Mouse (Mus musculus): ENCODE results near the gene Gm49318. TPM values are rescaled to one million over a fixed set of nuclear protein-coding genes. Genes with fewer than 3 reads are reported as not detected.

The Gm49318 gene
- polyA plus RNA-seq (2015; fragmentation: Nextera tagmentation; extraction: Ambion mirVana): not detected in 2 replicates

DNA sequence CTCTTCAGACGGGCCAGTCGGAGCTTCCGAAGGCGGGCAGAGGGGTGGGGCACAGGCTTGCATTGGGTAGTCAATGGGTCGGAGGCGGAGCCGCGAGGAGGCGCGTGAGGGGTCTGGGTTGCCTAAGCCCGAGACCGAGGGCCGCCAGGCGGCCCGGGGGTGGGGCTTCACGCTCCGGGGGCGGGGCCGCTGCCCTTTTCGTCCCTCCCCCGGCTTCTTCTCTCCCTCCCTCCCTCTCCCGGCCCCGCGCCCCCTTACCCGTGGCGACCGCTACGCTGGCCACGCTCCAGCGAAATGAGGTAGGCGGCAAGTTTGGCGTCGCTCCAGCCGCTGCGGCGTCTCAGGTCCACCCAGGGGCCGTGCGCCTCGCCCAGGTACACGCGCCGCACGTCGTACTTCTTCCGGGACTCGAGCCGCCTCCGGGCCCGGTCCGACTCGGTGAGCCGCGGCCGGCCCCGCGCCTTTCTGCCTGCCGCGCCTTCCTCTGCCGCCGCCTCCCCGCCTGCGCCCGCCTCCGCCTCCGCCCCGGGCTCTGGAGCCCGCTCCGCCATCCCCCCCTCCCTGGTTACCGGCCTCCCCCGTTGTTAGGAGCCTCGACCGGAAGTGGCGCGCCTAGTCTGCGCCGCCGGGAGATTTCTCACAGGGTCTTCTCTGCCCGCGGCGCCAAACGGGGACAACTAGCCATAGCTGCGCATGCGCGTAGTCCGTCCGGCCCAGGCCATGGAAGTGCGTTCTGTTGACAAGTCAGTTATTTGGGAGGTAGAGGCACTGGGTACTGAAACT lies at the start of gene Gm49318, which contains the start of gene Zfp653:
Gm49318 (minus strand) TSS at position 469 of the 783 bp plus-strand sequence.
Zfp653 (minus strand) TSS at position 586 of the 783 bp plus-strand sequence.
- Histone ChIP-seq H3K4me3 (replicated peaks) (peak within 1 kb of the TSS; percentile 83), H3K9me3 (replicated peaks) (no peaks in the 10 kb centered on the region), H3K27ac (replicated peaks) (peak within 1 kb of the TSS; percentile 99), H3K27me3 (no peaks in the 10 kb centered on the region), H3K4me2 (replicated peaks) (peak within 1 kb of the TSS; percentile 57), H3K36me3 (peaks cover 35% of the 10 kb centered on the region), H3K9ac (peak within 1 kb of the TSS; percentile 78), H3K4me1 (peaks cover 7% of the 10 kb centered on the region; the same call in 1 of the 2 replicates)
- ATAC-seq (ENCODE audit: insufficient number of reproducible peaks, low FRiP score, low TSS enrichment, low read depth): peak; percentile 98
- under 1% methylated on average over 68 of the region's 87 CpGs for WGBS

DNA sequence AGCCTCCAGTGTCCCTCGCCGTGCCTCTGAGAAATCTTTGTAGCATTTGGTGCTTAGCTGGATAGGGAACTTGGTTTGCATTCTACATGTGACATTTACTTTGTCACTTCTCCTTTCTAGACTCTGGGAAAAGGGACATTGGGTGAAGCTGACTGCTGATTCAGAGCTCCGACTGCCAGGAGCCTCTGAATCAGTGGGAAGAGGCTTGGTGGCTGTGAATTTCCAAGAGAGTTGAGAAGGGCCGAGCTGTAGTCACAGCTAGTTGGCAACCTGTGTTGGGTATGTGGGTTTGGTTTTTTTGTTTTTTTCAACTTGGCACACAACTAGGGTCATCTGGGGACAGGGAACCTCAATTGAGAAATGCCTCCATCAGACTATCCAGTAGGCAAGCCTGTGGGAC lies 48.5 kb upstream of the Gm49318 start:
- no peak overlapping the region for H3K27ac ChIP-seq (replicated peaks)
- H3K36me3 ChIP-seq: no peaks in the 10 kb centered on the region
- peaks cover 15% of the 10 kb centered on the region for H3K4me1 ChIP-seq
- WGBS: 87% methylated on average over 4 of the region's 4 CpGs
- no peaks in the 10 kb centered on the region for H3K27me3 ChIP-seq
- no peak for ATAC-seq (ENCODE audit: insufficient number of reproducible peaks, low FRiP score, low TSS enrichment, low read depth)
- H3K9ac ChIP-seq: no peak overlapping the region
- no peaks in the 10 kb centered on the region for H3K9me3 ChIP-seq (replicated peaks)
- H3K4me3 ChIP-seq (replicated peaks): no peak overlapping the region
- H3K4me2 ChIP-seq (replicated peaks): no peak overlapping the region

DNA sequence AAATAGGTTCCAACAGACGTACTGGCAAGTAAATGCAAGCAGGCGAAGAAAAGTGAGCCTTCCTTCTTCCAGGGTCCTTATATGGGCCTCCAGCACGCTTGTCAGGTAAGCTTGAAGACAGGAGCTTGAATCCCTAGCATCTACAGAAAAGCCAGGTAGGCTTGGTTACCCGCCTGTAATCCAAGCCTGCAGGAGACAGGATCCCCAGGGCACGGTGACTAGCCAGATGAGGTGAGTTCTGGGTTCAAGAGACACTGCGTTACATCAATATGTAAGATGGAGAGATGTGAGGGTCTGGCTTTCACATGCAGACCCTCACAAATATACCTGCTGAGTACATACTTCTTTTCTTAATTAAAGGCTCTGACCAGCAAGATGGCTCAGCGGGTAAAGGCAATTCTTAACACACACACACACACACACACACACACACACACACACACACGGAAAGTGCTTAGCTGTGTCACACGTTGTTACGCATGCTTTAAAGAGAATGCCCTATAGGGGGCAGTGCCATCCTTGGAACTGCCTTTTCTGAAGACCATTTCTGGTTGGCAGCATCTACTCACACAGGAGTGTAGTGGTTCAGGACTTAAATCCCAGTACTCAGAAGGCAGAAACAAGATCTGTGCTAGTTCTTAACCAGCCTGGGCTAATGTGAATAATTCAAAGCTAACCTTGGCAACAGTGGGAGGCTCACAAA lies 46.8 kb upstream of the Gm49318 start:
- Histone ChIP-seq H3K4me1 (peaks cover 15% of the 10 kb centered on the region), H3K4me3 (replicated peaks) (peak overlapping the region; percentile 90), H3K36me3 (peaks cover 12% of the 10 kb centered on the region), H3K4me2 (replicated peaks) (peak overlapping the region; percentile 85), H3K27ac (replicated peaks) (no peak overlapping the region), H3K9ac (no peak overlapping the region), H3K27me3 (no peaks in the 10 kb centered on the region), H3K9me3 (replicated peaks) (no peaks in the 10 kb centered on the region)
- WGBS: 46% methylated on average over 10 of the region's 10 CpGs
- ATAC-seq (ENCODE audit: insufficient number of reproducible peaks, low FRiP score, low TSS enrichment, low read depth): no peak

DNA sequence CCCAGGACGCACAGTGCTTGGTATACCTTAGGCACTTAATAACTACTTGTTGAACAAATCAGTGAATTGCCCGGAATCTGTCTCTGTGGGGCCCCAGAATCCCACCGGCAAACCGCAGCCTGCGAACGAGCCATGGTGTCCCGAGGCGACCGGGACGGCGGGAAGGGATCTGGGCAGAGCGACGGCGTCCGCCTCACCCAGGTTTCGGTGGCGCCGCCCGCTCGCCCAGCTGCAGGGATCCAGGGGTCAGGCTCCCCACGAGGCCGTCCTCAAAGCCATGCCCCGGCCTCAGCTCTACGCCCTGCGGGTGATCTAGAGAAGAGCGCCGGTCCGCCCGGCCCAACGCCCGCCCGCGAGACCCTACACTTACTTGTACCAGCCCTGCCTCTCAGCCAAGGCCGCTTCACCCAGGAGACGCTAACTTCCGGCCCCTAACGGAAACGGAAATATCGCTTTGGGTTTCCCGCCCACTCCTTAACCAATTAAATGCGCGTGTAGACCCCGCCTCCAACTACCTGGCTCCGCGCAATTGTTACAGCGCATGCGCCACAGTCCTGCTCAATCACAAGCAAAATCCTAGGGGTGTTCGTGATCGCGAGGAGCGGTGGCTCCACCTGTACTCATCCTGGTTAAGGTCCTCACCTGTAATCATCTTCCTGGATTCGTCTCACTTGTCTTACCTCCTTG lies 45.8 kb upstream of the Gm49318 start, which contains the start of gene Elof1:
Elof1 (minus strand) TSS at position 433 of the 687 bp plus-strand sequence.
- Histone ChIP-seq H3K36me3 (peaks cover 22% of the 10 kb centered on the region), H3K4me2 (replicated peaks) (peak within 1 kb of the TSS; percentile 85), H3K4me3 (replicated peaks) (peak within 1 kb of the TSS; percentile 90), H3K9ac (peak within 1 kb of the TSS; percentile 95), H3K4me1 (peaks cover 15% of the 10 kb centered on the region), H3K27me3 (no peaks in the 10 kb centered on the region), H3K9me3 (replicated peaks) (no peaks in the 10 kb centered on the region), H3K27ac (replicated peaks) (peak within 1 kb of the TSS; percentile 82)
- under 1% methylated on average over 52 of the region's 52 CpGs for WGBS
- peak; percentile 89 for ATAC-seq (ENCODE audit: insufficient number of reproducible peaks, low FRiP score, low TSS enrichment, low read depth)

DNA sequence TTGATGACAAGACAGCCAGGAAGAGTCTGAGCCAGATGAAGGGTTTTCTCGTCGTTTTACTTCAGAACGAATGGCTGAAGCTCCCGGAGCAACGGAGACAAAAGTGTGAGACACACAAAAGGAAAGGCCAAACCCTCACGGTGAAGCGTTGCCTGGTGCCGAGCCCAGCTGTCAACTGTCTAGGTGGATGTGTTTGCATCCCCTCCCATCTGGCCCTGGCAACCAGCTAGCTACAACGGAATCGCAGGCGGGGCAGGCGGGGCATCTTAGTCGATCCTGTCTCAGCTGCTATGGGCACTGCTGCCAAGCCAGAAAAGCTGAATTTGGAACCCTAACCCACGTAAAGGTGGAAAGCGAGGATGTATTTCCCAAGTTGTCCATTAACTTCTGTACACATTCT lies 45.0 kb upstream of the Gm49318 start:
- 35% methylated on average over 15 of the region's 15 CpGs for WGBS
- Histone ChIP-seq H3K4me3 (replicated peaks) (peak overlapping the region; percentile 90), H3K9me3 (replicated peaks) (no peaks in the 10 kb centered on the region), H3K27ac (replicated peaks) (peak overlapping the region; percentile 82; the same call in 1 of the 2 replicates), H3K4me2 (replicated peaks) (peak overlapping the region; percentile 85), H3K4me1 (peaks cover 15% of the 10 kb centered on the region), H3K27me3 (no peaks in the 10 kb centered on the region), H3K9ac (peak overlapping the region; percentile 95), H3K36me3 (peaks cover 30% of the 10 kb centered on the region)
- no peak for ATAC-seq (ENCODE audit: insufficient number of reproducible peaks, low FRiP score, low TSS enrichment, low read depth)

DNA sequence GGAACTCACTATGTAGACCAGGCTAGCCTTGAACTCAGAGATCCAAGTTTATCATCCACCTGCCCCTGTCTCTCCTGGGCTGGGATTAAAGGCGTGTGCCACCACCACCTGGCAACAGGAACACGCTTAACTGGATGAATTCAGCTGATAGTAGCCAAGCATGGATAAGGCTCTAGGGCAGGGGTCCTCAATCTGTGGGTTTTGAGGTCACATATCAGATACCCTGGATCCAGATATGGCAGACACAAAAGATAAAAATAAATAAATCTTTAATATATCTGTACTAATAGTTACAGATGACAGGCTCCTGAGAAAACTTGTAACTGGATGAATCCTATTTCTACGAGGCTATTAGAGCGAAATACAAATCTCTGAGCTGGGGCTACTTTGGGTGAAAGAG lies 44.6 kb upstream of the Gm49318 start:
- H3K9ac ChIP-seq: peak overlapping the region; percentile 95
- H3K4me2 ChIP-seq (replicated peaks): peak overlapping the region; percentile 85
- H3K4me3 ChIP-seq (replicated peaks): peak overlapping the region; percentile 90
- 85% methylated on average over 4 of the region's 4 CpGs for WGBS
- H3K9me3 ChIP-seq (replicated peaks): no peaks in the 10 kb centered on the region
- H3K36me3 ChIP-seq: peaks cover 34% of the 10 kb centered on the region
- H3K27ac ChIP-seq (replicated peaks): no peak overlapping the region
- H3K4me1 ChIP-seq: peaks cover 15% of the 10 kb centered on the region
- no peak for ATAC-seq (ENCODE audit: insufficient number of reproducible peaks, low FRiP score, low TSS enrichment, low read depth)
- H3K27me3 ChIP-seq: no peaks in the 10 kb centered on the region

DNA sequence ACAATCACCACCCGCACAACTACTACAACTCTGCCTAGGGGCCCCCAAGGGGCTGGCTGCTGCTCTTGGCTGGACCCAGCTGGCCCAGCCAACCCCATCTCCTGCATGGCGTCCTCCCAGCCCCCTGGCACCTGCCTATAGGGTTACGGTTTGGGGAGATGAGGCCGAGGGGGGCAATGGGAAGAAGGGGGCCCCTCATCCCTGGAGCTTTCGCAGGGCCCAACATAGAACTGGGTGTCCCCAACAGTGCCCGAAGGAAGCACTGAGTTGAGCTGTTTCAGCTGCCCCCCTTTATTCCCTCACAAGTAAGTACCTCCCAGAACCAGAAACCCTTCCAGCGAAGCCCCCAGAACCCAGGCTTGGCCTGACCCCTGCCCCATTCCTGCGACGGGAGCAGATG lies 37.1 kb upstream of the Gm49318 start:
- no peak for ATAC-seq (ENCODE audit: insufficient number of reproducible peaks, low FRiP score, low TSS enrichment, low read depth)
- H3K36me3 ChIP-seq: peaks cover 31% of the 10 kb centered on the region
- no peaks in the 10 kb centered on the region for H3K9me3 ChIP-seq (replicated peaks)
- no peak overlapping the region for H3K4me3 ChIP-seq (replicated peaks)
- H3K4me2 ChIP-seq (replicated peaks): no peak overlapping the region
- no peaks in the 10 kb centered on the region for H3K27me3 ChIP-seq
- no peak overlapping the region for H3K27ac ChIP-seq (replicated peaks)
- H3K9ac ChIP-seq: no peak overlapping the region
- no peaks in the 10 kb centered on the region for H3K4me1 ChIP-seq
- 84% methylated on average over 9 of the region's 9 CpGs for WGBS

DNA sequence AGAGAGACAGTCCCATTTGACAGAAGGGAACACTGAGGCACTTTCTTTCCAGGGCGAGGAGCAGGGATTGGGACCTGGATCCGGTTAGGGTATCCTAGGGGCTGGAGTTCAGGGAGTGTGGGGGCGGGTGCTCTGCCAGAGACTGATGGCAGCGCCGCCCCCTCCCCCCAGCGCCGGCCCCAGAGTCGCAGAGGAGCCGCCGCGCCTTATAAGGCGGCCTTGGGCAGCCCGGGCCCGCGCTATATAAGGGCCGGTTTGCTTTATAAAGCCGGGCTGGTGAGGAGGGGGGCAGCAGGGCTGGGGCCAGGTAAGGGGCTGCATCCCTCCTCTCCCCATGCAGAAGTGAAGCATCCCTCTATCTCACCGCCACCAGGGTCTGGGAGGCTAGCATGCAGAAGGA lies 28.9 kb upstream of the Gm49318 start:
- Histone ChIP-seq H3K27ac (replicated peaks) (no peak overlapping the region), H3K9ac (no peak overlapping the region), H3K4me1 (peaks cover 4% of the 10 kb centered on the region; the same call in 1 of the 2 replicates), H3K36me3 (no peaks in the 10 kb centered on the region), H3K27me3 (peaks cover 32% of the 10 kb centered on the region), H3K4me2 (replicated peaks) (peak overlapping the region; percentile 9; the same call in 1 of the 2 replicates), H3K4me3 (replicated peaks) (0 out of 2 replicates have a peak overlapping the region, but pooled peaks have one; percentile 6), H3K9me3 (replicated peaks) (no peaks in the 10 kb centered on the region)
- WGBS: 4% methylated on average over 18 of the region's 18 CpGs
- no peak for ATAC-seq (ENCODE audit: insufficient number of reproducible peaks, low FRiP score, low TSS enrichment, low read depth)

DNA sequence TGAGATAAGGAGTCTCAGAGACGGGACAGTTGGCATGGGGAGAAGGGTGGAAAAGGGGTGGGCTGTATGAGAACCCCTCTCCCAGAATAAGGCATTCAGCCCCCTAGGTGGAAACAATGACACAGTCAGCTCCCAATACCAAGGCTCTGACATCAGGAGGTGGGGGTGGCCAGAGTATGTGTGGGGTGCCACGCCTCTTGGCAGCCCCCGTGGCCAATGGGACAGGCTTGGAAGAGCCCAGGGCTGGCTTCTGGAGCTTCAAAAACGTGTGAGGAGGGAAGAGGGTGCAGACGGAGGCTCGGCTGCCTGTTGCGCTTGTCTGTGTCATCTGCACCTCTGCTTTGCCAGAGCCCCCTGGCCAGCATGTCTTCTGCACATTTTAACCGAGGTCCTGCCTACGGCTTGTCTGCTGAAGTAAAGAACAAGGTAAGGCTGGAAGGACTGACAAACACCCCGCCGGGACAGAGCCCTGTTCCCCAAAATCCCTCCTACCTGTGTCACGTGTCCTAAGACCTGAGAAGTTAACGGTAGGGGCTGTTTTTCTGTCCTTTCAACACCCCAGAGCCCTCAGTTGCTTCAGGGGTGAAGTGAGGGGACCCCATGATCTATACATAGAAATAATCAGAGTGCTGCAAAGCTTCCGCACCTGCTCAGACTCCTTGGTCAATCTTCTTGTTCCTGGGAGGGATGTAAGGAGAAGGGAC lies 28.1 kb upstream of the Gm49318 start, which contains the start of gene Cnn1:
Cnn1 (plus strand) TSS at position 224 of the 704 bp plus-strand sequence.
- 0 out of 2 replicates have a peak within 1 kb of the TSS, but pooled peaks have one; percentile 6 for H3K4me3 ChIP-seq (replicated peaks)
- no peak within 1 kb of the TSS for H3K27ac ChIP-seq (replicated peaks)
- 8% methylated on average over 14 of the region's 14 CpGs for WGBS
- H3K4me1 ChIP-seq: peaks cover 4% of the 10 kb centered on the region; the same call in 1 of the 2 replicates
- peak within 1 kb of the TSS; percentile 9; the same call in 1 of the 2 replicates for H3K4me2 ChIP-seq (replicated peaks)
- no peak within 1 kb of the TSS for H3K9ac ChIP-seq
- H3K36me3 ChIP-seq: no peaks in the 10 kb centered on the region
- H3K9me3 ChIP-seq (replicated peaks): no peaks in the 10 kb centered on the region
- ATAC-seq (ENCODE audit: insufficient number of reproducible peaks, low FRiP score, low TSS enrichment, low read depth): no peak
- H3K27me3 ChIP-seq: peaks cover 32% of the 10 kb centered on the region

DNA sequence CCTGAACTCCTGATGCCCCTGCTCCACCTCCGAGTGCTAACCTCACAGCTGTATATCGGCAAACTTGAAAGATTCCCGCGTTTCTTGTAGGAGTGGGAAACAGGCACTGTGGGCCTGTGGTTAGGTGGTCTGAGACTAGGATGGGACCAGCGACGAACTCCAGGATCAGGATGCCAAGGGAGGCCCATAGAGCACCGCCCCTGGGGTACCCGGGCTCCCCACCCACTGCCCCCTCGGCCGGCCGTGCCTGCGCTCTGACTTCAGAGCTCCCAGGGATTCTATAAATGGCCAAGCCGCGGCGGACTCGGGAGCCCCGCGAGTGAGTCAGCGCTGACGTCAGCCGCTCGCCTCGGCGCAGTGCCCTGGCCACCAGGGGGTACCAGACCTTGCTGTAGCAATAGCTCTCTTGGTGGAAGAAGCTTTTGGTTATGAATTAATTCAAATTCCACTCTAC lies 24.8 kb upstream of the Gm49318 start:
- Histone ChIP-seq H3K4me1 (peaks cover 4% of the 10 kb centered on the region; the same call in 1 of the 2 replicates), H3K9me3 (replicated peaks) (no peaks in the 10 kb centered on the region), H3K27me3 (peaks cover 27% of the 10 kb centered on the region), H3K4me3 (replicated peaks) (peak overlapping the region; percentile 37), H3K4me2 (replicated peaks) (peak overlapping the region; percentile 66), H3K9ac (peak overlapping the region; percentile 33; the same call in 1 of the 2 replicates), H3K36me3 (no peaks in the 10 kb centered on the region), H3K27ac (replicated peaks) (no peak overlapping the region)
- ATAC-seq (ENCODE audit: insufficient number of reproducible peaks, low FRiP score, low TSS enrichment, low read depth): peak; percentile 45; the same call in 1 of the 2 replicates
- WGBS: under 1% methylated on average over 24 of the region's 24 CpGs

Measured in embryonic facial prominence, embryonic 15.5 days (tissue).